Mouse (Mus musculus): ENCODE results near the gene Kdm6a.

- TF ChIP-seq GATA1 (IDR thresholded peaks at IDR 0.05; ENCODE audit: borderline replicate concordance, low read length) = no peak
- TF ChIP-seq FLI1 (IDR thresholded peaks at IDR 0.05; ENCODE audit: low read length) = no peak
Observed at GRCm38 (mm10) chrX:18177803-18178202, 15.4 kb downstream of the Kdm6a start.

Measured in megakaryocyte, embryonic 14.5 days (primary cell).